11 mouse cellular contexts compared by ENCODE assay signal in genomic region chr2:132427160-132427941, GRCm38 (mm10). TPM values are rescaled to one million over a fixed set of nuclear protein-coding genes. Genes with fewer than 3 reads are reported as not detected.
DNase-seq lines count a peak whose midpoint lies in the region; ATAC-seq lines count a peak whose summit lies in the region.
"Had no signal": no experiment of that assay in that cellular context is flagged by ENCODE, and none has a peak within 500 bp of the region (broad histone marks: within the 10 kb centered on the region; RNA-seq: fewer than 3 reads in every experiment).

No protein-coding gene starts in this region.

- peak overlapping the region; percentile 45 for H3K4me2 ChIP-seq in heart, embryonic 16.5 days (ENCODE audit: low read depth, low read length)
- H3K4me2 ChIP-seq in embryonic facial prominence, embryonic 13.5 days, result peak overlapping the region; percentile 30
- peak overlapping the region; percentile 34; the same call in 1 of the 2 replicates for H3K4me2 ChIP-seq in neural tube, embryonic 15.5 days

- no peak overlapping the region for H3K9ac ChIP-seq in heart, embryonic 16.5 days (ENCODE audit: low read length)
- H3K9ac ChIP-seq in embryonic facial prominence, embryonic 13.5 days, result no peak overlapping the region
- no peak overlapping the region for H3K9ac ChIP-seq in neural tube, embryonic 15.5 days (replicated peaks)

- H3K36me3 ChIP-seq in heart, embryonic 16.5 days (ENCODE audit: control insufficient read depth, insufficient read depth), result no peaks in the 10 kb centered on the region
- no peaks in the 10 kb centered on the region for H3K36me3 ChIP-seq in embryonic facial prominence, embryonic 13.5 days
- no peaks in the 10 kb centered on the region for H3K36me3 ChIP-seq in neural tube, embryonic 15.5 days

- WGBS in heart, embryonic 16.5 days, result 40% methylated on average over 17 of the region's 17 CpGs
- 49% methylated on average over 17 of the region's 17 CpGs for WGBS in embryonic facial prominence, embryonic 13.5 days
- WGBS in neural tube, embryonic 15.5 days, result 43% methylated on average over 17 of the region's 17 CpGs

- no peaks in the 10 kb centered on the region for H3K4me1 ChIP-seq in heart, embryonic 16.5 days (ENCODE audit: control insufficient read depth, insufficient read depth, low read length)
- peaks cover 8% of the 10 kb centered on the region for H3K4me1 ChIP-seq in embryonic facial prominence, embryonic 13.5 days
- H3K4me1 ChIP-seq in neural tube, embryonic 15.5 days, result peaks cover 11% of the 10 kb centered on the region

- DNase-seq in heart, postnatal 25 days (ENCODE audit: low spot score), result no peak
- DNase-seq in right cerebral cortex, postnatal 10 days (ENCODE audit: low spot score in 2 of 2), result peak; percentile 46 to 64
- DNase-seq in right cerebral cortex, adult 18-20 months, result no peak
- DNase-seq in adrenal gland, adult (ENCODE audit: inconsistent age in 2 of 2, low spot score in 1 of 2), result no peak
- no peak for DNase-seq in kidney, adult 8-10 months
- DNase-seq: adrenal gland, adult 8-10 months; gastrocnemius, postnatal 25 days; thymus, postnatal 4 days had no signal

- no peaks in the 10 kb centered on the region for H3K27me3 ChIP-seq in heart, embryonic 16.5 days (ENCODE audit: control insufficient read depth, insufficient read depth, low read length)
- H3K27me3 ChIP-seq in embryonic facial prominence, embryonic 13.5 days, result no peaks in the 10 kb centered on the region
- no peaks in the 10 kb centered on the region for H3K27me3 ChIP-seq in neural tube, embryonic 15.5 days (replicated peaks)

- H3K9me3 ChIP-seq in heart, embryonic 16.5 days (replicated peaks; ENCODE audit: control insufficient read depth, low read length), result no peaks in the 10 kb centered on the region
- H3K9me3 ChIP-seq in embryonic facial prominence, embryonic 13.5 days, result no peaks in the 10 kb centered on the region
- H3K9me3 ChIP-seq in neural tube, embryonic 15.5 days (replicated peaks), result no peaks in the 10 kb centered on the region

- no peak for ATAC-seq in heart, embryonic 16.5 days (replicated peaks; ENCODE audit: extremely low read depth, insufficient read depth, low FRiP score)
- ATAC-seq in embryonic facial prominence, embryonic 13.5 days (ENCODE audit: insufficient number of reproducible peaks, insufficient read depth, low FRiP score, low TSS enrichment, low read depth), result peak; percentile 15; the same call in 1 of the 2 replicates
- 0 out of 2 replicates have a peak, but pooled peaks have one; percentile 13 for ATAC-seq in neural tube, embryonic 15.5 days (ENCODE audit: low FRiP score)

- intact Hi-C loops in heart, postnatal 25 days (cut with DNase I), result no loop called here

- no peak overlapping the region for H3K4me3 ChIP-seq in heart, embryonic 16.5 days (ENCODE audit: low read length)
- no peak overlapping the region for H3K4me3 ChIP-seq in embryonic facial prominence, embryonic 13.5 days
- no peak overlapping the region for H3K4me3 ChIP-seq in neural tube, embryonic 15.5 days (replicated peaks)

- no peak overlapping the region for H3K27ac ChIP-seq in heart, embryonic 16.5 days (ENCODE audit: low read length)
- no peak overlapping the region for H3K27ac ChIP-seq in embryonic facial prominence, embryonic 13.5 days
- H3K27ac ChIP-seq in neural tube, embryonic 15.5 days (replicated peaks), result no peak overlapping the region

RNA-seq across cellular contexts. Expression of gene Prokr2, which starts 42.1 kb away (rescaled TPM):
- 0.91 and 1.5 TPM in 2 replicates for polyA plus RNA-seq in heart, embryonic 16.5 days (2015; fragmentation: Nextera tagmentation; extraction: Ambion mirVana)
- under 1 TPM; 0.08 to 0.11 TPM for total RNA-seq in heart, postnatal 25 days (2021)
- polyA plus RNA-seq in embryonic facial prominence, embryonic 13.5 days (2015; fragmentation: Nextera tagmentation; extraction: Ambion mirVana), result 1.2 TPM in 2 replicates
- 3.1 and 3.8 TPM in 2 replicates for polyA plus RNA-seq in neural tube, embryonic 15.5 days (2015; fragmentation: Nextera tagmentation; extraction: Ambion mirVana)
- total RNA-seq: gastrocnemius, postnatal 25 days had no signal

Comparison
In these comparisons a context has a peak if more than half of its experiments do, and no peak if none do; other contexts are left out.
1. DNase-seq: peak in right cerebral cortex, postnatal 10 days (2 of 2); none in heart, postnatal 25 days (single experiment), right cerebral cortex, adult 18-20 months (single experiment), adrenal gland, adult (0 of 2) and kidney, adult 8-10 months (0 of 2).
2. Peak in every context shown above with its lines, with median percentiles within 50 percentile points of each other: H3K4me2 ChIP-seq.